Mouse (Mus musculus): ENCODE results near the gene Samd11.
A peak's percentile ranks its signal among the peaks of the same experiment; 100 is the strongest.

The Samd11 gene

DNA sequence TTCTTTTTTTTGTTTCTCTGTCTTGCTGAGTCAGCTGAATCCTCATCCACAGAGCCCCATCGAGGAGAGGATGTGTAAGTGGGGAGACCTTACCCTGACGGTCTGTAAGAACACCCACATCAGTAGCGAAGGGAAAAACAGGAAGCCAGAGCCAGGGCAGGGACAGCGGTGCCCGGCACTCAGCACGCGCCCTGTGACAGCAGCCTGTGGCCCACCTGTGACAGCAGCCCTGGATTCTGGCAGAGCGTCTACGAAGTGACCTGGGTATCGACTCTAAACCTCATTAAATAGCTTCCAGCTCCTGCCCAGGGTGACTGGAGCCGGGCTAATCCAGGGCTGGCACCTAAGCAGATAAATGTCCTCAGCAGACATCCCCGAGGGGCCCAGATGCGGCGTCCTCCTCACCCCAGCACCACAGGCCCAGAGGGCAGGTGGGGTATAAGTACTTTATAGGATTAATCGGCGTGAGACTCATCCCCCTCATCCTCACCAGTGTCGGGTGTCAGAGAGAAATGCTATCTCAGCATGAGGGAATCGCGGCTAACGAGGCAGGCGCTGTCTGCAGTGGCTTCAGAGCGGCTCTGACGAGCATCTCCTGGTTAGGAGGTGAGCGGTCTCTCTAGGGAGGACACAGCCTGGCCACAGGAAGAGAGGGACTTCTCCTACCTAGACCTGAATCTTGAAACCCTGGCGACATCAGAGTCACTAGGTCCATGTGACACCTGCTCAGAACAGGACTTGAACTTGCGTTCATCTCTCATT, at the start of gene Samd11:
Samd11 (minus strand) TSS at position 580 of the 762 bp plus-strand sequence.
- no peak for DNase-seq (ENCODE audit: low spot score in 2 of 2)

DNA sequence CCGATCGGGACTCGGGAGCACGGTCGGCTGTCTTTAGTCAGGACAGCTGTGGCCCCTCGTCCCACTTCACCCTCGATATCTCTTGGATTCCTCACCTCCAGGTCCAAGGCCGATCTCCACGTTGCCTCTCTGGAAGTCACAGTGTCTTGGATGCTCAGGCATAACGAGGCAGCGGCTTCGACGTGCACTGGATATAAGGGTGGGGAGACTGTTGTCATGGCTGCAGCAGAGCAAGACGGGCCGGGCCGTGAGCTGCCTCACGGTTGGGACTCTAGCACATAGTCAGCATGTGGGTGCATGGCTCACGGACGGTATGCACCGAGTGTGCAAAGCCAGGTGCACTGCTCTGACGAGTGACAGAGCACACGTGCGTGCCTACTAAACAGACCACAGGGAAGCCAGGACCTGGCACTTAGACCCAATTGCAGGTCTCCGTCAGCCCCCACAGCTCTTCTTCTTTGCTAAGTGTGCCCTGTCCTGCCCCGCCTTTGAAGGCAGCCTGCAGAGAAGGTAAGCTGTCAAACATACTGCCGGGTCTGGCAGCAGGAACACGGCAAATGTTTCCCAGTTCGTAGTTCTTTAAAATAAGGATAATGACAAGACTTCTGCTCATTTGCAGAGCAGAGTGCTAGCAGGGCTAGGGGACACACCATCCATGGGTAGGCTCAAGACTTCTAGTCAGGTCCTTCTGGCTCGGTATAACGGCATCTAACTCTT, 938 bp downstream of the Samd11 start:
- no peak for DNase-seq (ENCODE audit: low spot score in 2 of 2)

- no peak for DNase-seq (ENCODE audit: low spot score in 2 of 2)
Measured at GRCm38 (mm10) chr4:156253043-156253442, 2.4 kb downstream of the Samd11 start.

DNA sequence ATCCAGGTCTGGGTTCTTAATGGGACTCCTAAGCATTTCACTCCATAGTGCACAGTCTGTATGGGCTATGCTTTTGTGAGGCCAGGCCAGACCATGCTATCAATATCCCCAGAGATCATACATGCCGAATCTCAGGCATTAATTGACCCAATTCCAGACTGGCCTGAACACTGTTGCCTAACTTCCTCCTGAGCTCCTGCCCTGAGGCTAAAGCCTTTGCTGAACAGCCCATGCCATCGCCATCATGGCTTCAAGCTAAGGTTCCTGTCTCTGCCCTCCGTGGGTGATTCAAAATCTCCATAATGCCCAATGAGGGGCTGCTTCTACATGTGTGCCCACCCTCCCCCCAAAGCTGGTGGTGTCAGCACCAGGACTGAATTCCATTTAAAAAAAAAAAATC, 2.8 kb downstream of the Samd11 start:
- DNase-seq (ENCODE audit: low spot score in 2 of 2), result no peak

DNA sequence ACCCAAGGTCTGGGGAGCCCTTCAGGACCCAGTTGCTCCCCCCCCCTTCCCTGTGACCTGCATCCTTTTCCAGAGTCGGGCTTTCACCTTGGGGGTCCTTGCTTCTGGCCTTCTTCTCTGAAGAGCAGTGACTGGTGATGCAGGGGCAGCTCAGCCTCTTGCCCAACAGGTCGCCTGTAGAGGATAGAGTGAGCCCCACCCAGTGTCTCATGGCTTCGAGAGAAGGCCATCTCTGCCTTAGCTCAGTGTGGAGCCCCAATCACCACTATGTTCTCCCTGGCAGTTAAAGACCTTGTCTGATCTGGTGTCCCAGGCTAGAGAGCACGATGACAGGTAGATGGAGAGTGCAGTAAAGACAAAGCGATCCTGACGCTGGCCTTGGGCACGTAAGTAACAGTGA, 3.3 kb downstream of the Samd11 start:
- DNase-seq (ENCODE audit: low spot score in 2 of 2), result no peak

GRCm38 (mm10) chr4:156251081-156251480, 4.4 kb downstream of the Samd11 start:
- DNase-seq (ENCODE audit: low spot score in 2 of 2), result no peak

DNA sequence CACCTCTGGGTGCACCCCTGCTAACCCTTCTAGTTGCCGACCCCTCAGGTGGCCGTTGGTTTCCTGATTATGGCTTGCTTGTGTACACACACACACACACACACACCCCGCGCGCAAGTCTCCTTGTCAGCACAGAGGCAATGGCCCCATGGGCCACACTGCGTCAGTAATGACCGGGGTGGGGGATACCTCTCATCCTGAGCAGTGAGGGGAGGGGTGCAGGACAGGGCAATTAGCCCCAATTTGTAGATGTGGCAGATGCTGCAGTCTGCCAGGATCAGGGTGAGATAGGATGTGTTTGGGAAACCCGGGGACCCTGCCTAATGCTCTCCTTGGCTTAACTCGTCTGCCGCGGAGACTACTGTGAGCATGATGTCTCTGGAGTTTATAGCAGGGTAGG, 5.9 kb downstream of the Samd11 start:
- DNase-seq (ENCODE audit: low spot score in 2 of 2), result no peak

- no peak for DNase-seq (ENCODE audit: low spot score in 2 of 2)
Measured at GRCm38 (mm10) chr4:156236651-156237447, 18.6 kb downstream of the Samd11 start.

DNA sequence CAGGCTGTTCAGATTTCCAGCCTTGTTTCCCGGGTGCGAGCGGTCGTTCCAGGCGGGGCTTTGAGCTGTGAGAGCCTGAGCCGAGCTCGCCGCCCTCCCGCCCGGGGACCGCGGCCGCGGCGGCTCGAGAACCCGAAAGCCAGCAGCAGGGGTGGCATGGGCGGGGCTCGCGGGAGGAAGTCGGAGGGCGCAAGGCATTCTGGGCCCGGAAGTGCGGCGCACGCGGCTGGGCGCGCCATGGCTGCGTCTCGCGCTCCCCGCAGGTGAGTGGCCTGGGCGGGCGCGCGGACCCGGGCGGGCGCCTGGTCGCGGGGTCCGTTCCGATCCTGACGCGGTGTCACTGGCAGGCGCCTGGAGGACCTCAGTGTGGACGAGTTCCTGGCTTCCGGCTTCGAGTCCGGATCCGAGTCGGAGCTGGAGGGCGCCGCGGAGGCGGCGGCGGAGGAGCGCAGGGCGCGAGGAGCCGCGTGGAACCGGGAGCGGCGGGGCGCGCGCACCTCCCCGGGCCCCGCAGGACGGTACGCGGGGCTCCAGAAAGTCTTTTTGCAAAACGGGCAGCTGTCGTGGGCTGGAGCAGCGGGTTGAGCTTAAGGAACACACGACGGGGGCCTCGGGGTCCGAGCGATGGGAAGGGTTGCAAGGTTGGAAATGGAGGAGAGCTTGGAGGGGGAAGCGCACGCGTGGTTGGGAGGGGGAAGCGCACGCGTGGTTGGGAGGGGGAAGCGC, 19.5 kb downstream of the Samd11 start, which contains the start of gene Noc2l:
Noc2l (plus strand) TSS at position 203 of the 726 bp plus-strand sequence.
- DNase-seq (ENCODE audit: low spot score in 2 of 2), result peak; percentile 85 to 92

GRCm38 (mm10) chr4:156235360-156235770, 20.1 kb downstream of the Samd11 start:
- DNase-seq (ENCODE audit: low spot score in 2 of 2), result no peak

DNA sequence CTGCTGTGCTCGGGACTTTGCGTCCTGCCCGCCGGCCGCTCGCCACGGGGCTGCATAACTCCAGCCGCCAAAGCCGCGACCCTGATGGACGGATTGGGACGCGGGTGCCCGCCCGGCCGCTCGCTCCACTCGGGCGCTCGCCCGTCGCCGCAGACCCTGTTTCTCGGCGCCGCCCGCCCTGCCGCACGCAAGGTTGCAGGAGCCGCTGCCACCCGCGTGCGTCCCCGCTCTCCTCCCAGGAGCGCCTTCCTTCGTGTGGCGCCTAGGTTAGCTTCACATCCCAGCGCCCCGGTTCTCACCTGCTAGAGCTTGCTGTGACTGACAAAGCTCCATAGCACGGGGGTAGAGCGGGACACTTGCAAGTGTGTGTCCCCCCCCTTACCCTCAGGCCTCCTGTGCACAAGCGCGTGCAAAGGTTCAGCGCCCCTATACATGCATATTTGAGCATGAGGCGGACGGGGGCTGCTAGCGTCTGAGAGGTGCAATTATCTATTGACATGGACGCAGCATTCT, 20.7 kb downstream of the Samd11 start, which contains the start of gene Plekhn1:
Plekhn1 (minus strand) TSS at position 157 of the 513 bp plus-strand sequence.
- DNase-seq (ENCODE audit: low spot score in 2 of 2), result peak; percentile 68 to 79

- no peak for DNase-seq (ENCODE audit: low spot score in 2 of 2)
Measured at GRCm38 (mm10) chr4:156234021-156234501, 21.4 kb downstream of the Samd11 start.

- peak in 1 of 2 experiments; percentile 46 for DNase-seq (ENCODE audit: low spot score in 2 of 2)
Measured at GRCm38 (mm10) chr4:156228393-156229024, 26.9 kb downstream of the Samd11 start.

GRCm38 (mm10) chr4:156227752-156228392, 27.6 kb downstream of the Samd11 start:
- DNase-seq (ENCODE audit: low spot score in 2 of 2), result no peak

GRCm38 (mm10) chr4:156224276-156224675, 31.2 kb downstream of the Samd11 start:
- no peak for DNase-seq (ENCODE audit: low spot score in 2 of 2)

DNA sequence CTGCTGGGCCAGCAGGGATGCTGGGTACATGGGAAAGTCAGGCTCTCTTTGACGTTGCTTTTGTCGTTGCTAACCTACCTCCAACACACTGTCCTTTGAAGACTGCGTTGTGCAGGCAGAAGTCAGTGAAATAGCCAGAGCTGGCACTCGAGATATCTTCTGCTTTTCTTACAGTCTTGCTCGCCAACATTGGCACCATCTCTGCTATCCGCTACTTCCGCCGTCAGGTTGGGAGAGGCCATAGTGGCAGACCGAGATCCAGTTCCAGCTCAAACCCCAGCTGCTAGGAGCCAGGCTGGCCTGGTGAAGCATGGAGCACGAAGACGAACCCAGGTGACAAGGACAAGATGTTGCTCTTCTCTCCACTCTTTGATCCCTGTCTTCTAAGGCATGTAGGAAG, 35.5 kb downstream of the Samd11 start:
- DNase-seq (ENCODE audit: low spot score in 2 of 2), result no peak

GRCm38 (mm10) chr4:156217838-156218237, 37.6 kb downstream of the Samd11 start:
- no peak for DNase-seq (ENCODE audit: low spot score in 2 of 2)

- DNase-seq (ENCODE audit: low spot score in 2 of 2), result no peak
Measured at GRCm38 (mm10) chr4:156217022-156217669, 38.3 kb downstream of the Samd11 start.

GRCm38 (mm10) chr4:156216196-156216595, 39.3 kb downstream of the Samd11 start:
- no peak for DNase-seq (ENCODE audit: low spot score in 2 of 2)

Data from urinary bladder, postnatal 4 days (tissue).